Mouse (Mus musculus) lung, embryonic 15.5 days (tissue): ENCODE results near the gene Foxp1. TPM values are rescaled to one million over a fixed set of nuclear protein-coding genes. Genes with fewer than 3 reads are reported as not detected.

Experiments used
- ATAC-seq: fragments of 200-750 bp; cut with Nextera tagmentation; 2 replicates; pipeline ENCODE4 v1.8.0; 2017; ENCODE audit warnings: moderate number of reproducible peaks, borderline replicate concordance; ENCODE audit not compliant: low FRiP score, low TSS enrichment; ENCODE audit errors: extremely low read depth
- H3K27ac ChIP-seq: fragments of 300-500 bp; sonication (generic); 2 replicates; pipeline ENCODE4 v1.5.1; 2015; ENCODE audit warnings: moderate library complexity, mild to moderate bottlenecking, inconsistent platforms
- H3K27me3 ChIP-seq: fragments of 300-500 bp; sonication (generic); 2 replicates; pipeline ENCODE4 v1.6.1; 2015; ENCODE audit warnings: inconsistent platforms
- H3K36me3 ChIP-seq: fragments of 300-500 bp; sonication (generic); 2 replicates; pipeline ENCODE4 v1.6.1; 2015; ENCODE audit warnings: inconsistent platforms
- H3K4me1 ChIP-seq: fragments of 300-500 bp; sonication (generic); 2 replicates; pipeline ENCODE4 v1.6.1; 2015; ENCODE audit warnings: inconsistent platforms
- H3K4me2 ChIP-seq: fragments of 300-500 bp; sonication (generic); 2 replicates; pipeline ENCODE4 v1.6.1; 2015; ENCODE audit warnings: inconsistent platforms, mild to moderate bottlenecking, moderate library complexity
- H3K4me3 ChIP-seq: fragments of 300-500 bp; sonication (generic); 2 replicates; pipeline ENCODE4 v1.5.1; 2015; ENCODE audit warnings: mild to moderate bottlenecking, inconsistent platforms
- H3K9ac ChIP-seq: fragments of 300-500 bp; sonication (generic); 2 replicates; pipeline ENCODE4 v1.6.1; 2015; ENCODE audit warnings: inconsistent platforms
- H3K9me3 ChIP-seq: fragments of 300-500 bp; sonication (generic); 2 replicates; pipeline ENCODE4 v1.6.1; 2016; ENCODE audit warnings: inconsistent platforms
- WGBS: fragments of 180-500 bp; shearing (Covaris S2); methylation state at CpG from one replicate; pipeline ENCODE4 v1.1.7; 2015; 5-methylcytosine and 5-hydroxymethylcytosine counted together
- polyA plus RNA-seq: library from polyadenylated mRNA; unstranded; fragments of >200 nt; fragmentation: Nextera tagmentation; extraction: Ambion mirVana; gene quantifications from 2 replicates; pipeline ENCODE4 v1.2.1, GENCODE M21; 2015

The Foxp1 gene
- polyA plus RNA-seq, 1 experiment from 2014 or later: 109 TPM

- Histone ChIP-seq H3K9me3 (no peaks in the 10 kb centered on the region), H3K4me3 (no peak overlapping the region), H3K4me1 (peaks cover 24% of the 10 kb centered on the region; the same call in 1 of the 2 replicates), H3K36me3 (peaks cover 10% of the 10 kb centered on the region), H3K27me3 (no peaks in the 10 kb centered on the region), H3K27ac (no peak overlapping the region; the same call in 1 of the 2 replicates), H3K9ac (no peak overlapping the region), H3K4me2 (no peak overlapping the region)
- no peak for ATAC-seq
- WGBS: 73% methylated on average over 8 of the region's 8 CpGs
Observed at GRCm38 (mm10) chr6:99019716-99020115, 502.8 kb downstream of the Foxp1 start.

- WGBS: 37% methylated on average over 9 of the region's 9 CpGs
- H3K4me2 ChIP-seq: no peak overlapping the region
- no peak overlapping the region for H3K9ac ChIP-seq
- H3K4me3 ChIP-seq: no peak overlapping the region
- no peak overlapping the region; the same call in 1 of the 2 replicates for H3K27ac ChIP-seq
- H3K4me1 ChIP-seq: peaks cover 25% of the 10 kb centered on the region
- no peaks in the 10 kb centered on the region for H3K9me3 ChIP-seq
- ATAC-seq: no peak
- H3K27me3 ChIP-seq: no peaks in the 10 kb centered on the region
- H3K36me3 ChIP-seq: peaks cover 14% of the 10 kb centered on the region
Observed at GRCm38 (mm10) chr6:99019266-99019665, 503.3 kb downstream of the Foxp1 start.

- ATAC-seq: no peak
- H3K36me3 ChIP-seq: peaks cover 20% of the 10 kb centered on the region
Observed at GRCm38 (mm10) chr6:99013866-99014502, 508.5 kb downstream of the Foxp1 start.

GRCm38 (mm10) chr6:99013119-99013865 lies 509.2 kb downstream of the Foxp1 start:
- Histone ChIP-seq H3K4me2 (no peak overlapping the region), H3K9me3 (0 out of 2 replicates have a peak, but pooled peaks cover 4% of the 10 kb centered on the region), H3K27me3 (no peaks in the 10 kb centered on the region), H3K27ac (peak overlapping the region; percentile 42), H3K36me3 (peaks cover 24% of the 10 kb centered on the region), H3K4me1 (peaks cover 30% of the 10 kb centered on the region), H3K4me3 (no peak overlapping the region), H3K9ac (no peak overlapping the region)
- ATAC-seq: no peak
- WGBS: 27% methylated on average over 14 of the region's 14 CpGs

More at GRCm38 (mm10) chr6:99013866-99014502, 508.5 kb downstream of the Foxp1 start:
- H3K4me3 ChIP-seq: no peak overlapping the region
- no peak overlapping the region for H3K9ac ChIP-seq
- H3K4me2 ChIP-seq: no peak overlapping the region
- no peaks in the 10 kb centered on the region for H3K27me3 ChIP-seq
- H3K27ac ChIP-seq: 0 out of 2 replicates have a peak overlapping the region, but pooled peaks have one; percentile 17
- peaks cover 30% of the 10 kb centered on the region for H3K4me1 ChIP-seq
- WGBS: 46% methylated on average over 16 of the region's 16 CpGs
- H3K9me3 ChIP-seq: no peaks in the 10 kb centered on the region

GRCm38 (mm10) chr6:99011895-99012584 lies 510.5 kb downstream of the Foxp1 start:
- WGBS: 38% methylated on average over 8 of the region's 8 CpGs
- H3K4me3 ChIP-seq: no peak overlapping the region
- no peak overlapping the region for H3K4me2 ChIP-seq
- no peaks in the 10 kb centered on the region for H3K27me3 ChIP-seq
- no peak overlapping the region for H3K9ac ChIP-seq
- peaks cover 30% of the 10 kb centered on the region for H3K4me1 ChIP-seq
- peak; percentile 36 for ATAC-seq
- 0 out of 2 replicates have a peak, but pooled peaks cover 4% of the 10 kb centered on the region for H3K9me3 ChIP-seq
- H3K36me3 ChIP-seq: peaks cover 36% of the 10 kb centered on the region
- peak overlapping the region; percentile 42; the same call in 1 of the 2 replicates for H3K27ac ChIP-seq

GRCm38 (mm10) chr6:99009771-99010170 lies 512.8 kb downstream of the Foxp1 start:
- ATAC-seq: no peak
- Histone ChIP-seq H3K36me3 (peaks cover 35% of the 10 kb centered on the region), H3K4me3 (no peak overlapping the region), H3K4me2 (no peak overlapping the region), H3K27ac (no peak overlapping the region), H3K9ac (no peak overlapping the region), H3K27me3 (no peaks in the 10 kb centered on the region), H3K4me1 (peaks cover 30% of the 10 kb centered on the region), H3K9me3 (0 out of 2 replicates have a peak, but pooled peaks cover 4% of the 10 kb centered on the region)
- 56% methylated on average over 10 of the region's 10 CpGs for WGBS

- no peak overlapping the region for H3K4me3 ChIP-seq
- no peak overlapping the region for H3K27ac ChIP-seq
- peaks cover 19% of the 10 kb centered on the region for H3K4me1 ChIP-seq
- 97% methylated on average over 1 of the region's 1 CpGs for WGBS
- 0 out of 2 replicates have a peak, but pooled peaks cover 4% of the 10 kb centered on the region for H3K9me3 ChIP-seq
- H3K4me2 ChIP-seq: no peak overlapping the region
- ATAC-seq: no peak
- peaks cover 31% of the 10 kb centered on the region for H3K36me3 ChIP-seq
- no peaks in the 10 kb centered on the region for H3K27me3 ChIP-seq
- H3K9ac ChIP-seq: no peak overlapping the region
Observed at GRCm38 (mm10) chr6:99008565-99008964, 514.0 kb downstream of the Foxp1 start.

GRCm38 (mm10) chr6:99007542-99007941 lies 515.0 kb downstream of the Foxp1 start:
- Histone ChIP-seq H3K36me3 (peaks cover 38% of the 10 kb centered on the region), H3K4me1 (peaks cover 18% of the 10 kb centered on the region), H3K4me3 (no peak overlapping the region), H3K27ac (no peak overlapping the region), H3K27me3 (no peaks in the 10 kb centered on the region), H3K9ac (no peak overlapping the region), H3K9me3 (0 out of 2 replicates have a peak, but pooled peaks cover 4% of the 10 kb centered on the region), H3K4me2 (no peak overlapping the region)
- WGBS: 66% methylated on average over 6 of the region's 6 CpGs
- no peak for ATAC-seq

- Histone ChIP-seq H3K36me3 (peaks cover 46% of the 10 kb centered on the region), H3K9me3 (0 out of 2 replicates have a peak, but pooled peaks cover 4% of the 10 kb centered on the region), H3K4me3 (no peak overlapping the region), H3K27ac (no peak overlapping the region), H3K4me2 (no peak overlapping the region), H3K9ac (no peak overlapping the region), H3K4me1 (peaks cover 10% of the 10 kb centered on the region; the same call in 1 of the 2 replicates), H3K27me3 (no peaks in the 10 kb centered on the region)
- no peak for ATAC-seq
- 83% methylated on average over 12 of the region's 12 CpGs for WGBS
Observed at GRCm38 (mm10) chr6:99004255-99004997, 518.1 kb downstream of the Foxp1 start.

- Histone ChIP-seq H3K36me3 (peaks cover 36% of the 10 kb centered on the region), H3K4me1 (peaks cover 10% of the 10 kb centered on the region; the same call in 1 of the 2 replicates), H3K4me2 (no peak overlapping the region), H3K27me3 (no peaks in the 10 kb centered on the region), H3K27ac (no peak overlapping the region), H3K9ac (no peak overlapping the region), H3K9me3 (no peaks in the 10 kb centered on the region), H3K4me3 (no peak overlapping the region)
- WGBS: 65% methylated on average over 15 of the region's 15 CpGs
- peak; percentile 62; the same call in 1 of the 2 replicates for ATAC-seq
Observed at GRCm38 (mm10) chr6:99003108-99003709, 519.3 kb downstream of the Foxp1 start.

- Histone ChIP-seq H3K9ac (no peak overlapping the region), H3K9me3 (no peaks in the 10 kb centered on the region), H3K4me1 (peaks cover 13% of the 10 kb centered on the region; the same call in 1 of the 2 replicates), H3K27me3 (no peaks in the 10 kb centered on the region), H3K4me3 (no peak overlapping the region), H3K27ac (no peak overlapping the region), H3K4me2 (no peak overlapping the region), H3K36me3 (peaks cover 24% of the 10 kb centered on the region)
- WGBS: 89% methylated on average over 9 of the region's 9 CpGs
- no peak for ATAC-seq
Observed at GRCm38 (mm10) chr6:99001637-99002036, 520.9 kb downstream of the Foxp1 start.
